Mouse (Mus musculus) neural tube, embryonic 11.5 days (tissue): ENCODE data around the gene Gbx1. TPM values are rescaled to one million over a fixed set of nuclear protein-coding genes. Genes with fewer than 3 reads are reported as not detected.

ENCODE experiments used
- ATAC-seq: fragments of 200-750 bp; cut with Nextera tagmentation; 2 replicates; pipeline ENCODE4 v1.8.0; 2017; ENCODE audit warnings: moderate number of reproducible peaks, mild to moderate bottlenecking, moderate TSS enrichment, moderate library complexity; ENCODE audit not compliant: insufficient read depth, low FRiP score, low TSS enrichment
- DNase-seq: peaks from one replicate; pipeline ENCODE4 v3.0.0-alpha.2; 2015; ENCODE audit warnings: low spot score
- H3K27ac ChIP-seq: fragments of 300-500 bp; sonication (generic); 2 replicates; pipeline ENCODE4 v1.5.1; 2014; ENCODE audit warnings: low read depth, mild to moderate bottlenecking, low read length
- H3K27me3 ChIP-seq: fragments of 300-500 bp; sonication (generic); 2 replicates; pipeline ENCODE4 v1.6.1; 2014; ENCODE audit warnings: mild to moderate bottlenecking, low read length, mixed read lengths; ENCODE audit not compliant: control insufficient read depth, insufficient read depth
- H3K36me3 ChIP-seq: fragments of 300-500 bp; sonication (generic); 2 replicates; pipeline ENCODE4 v1.6.1; 2014; ENCODE audit warnings: mild to moderate bottlenecking, low read length, moderate library complexity, mixed read lengths; ENCODE audit not compliant: control insufficient read depth, insufficient read depth
- H3K4me1 ChIP-seq: fragments of 300-500 bp; sonication (generic); 2 replicates; pipeline ENCODE4 v1.6.1; 2014; ENCODE audit warnings: low read length, mixed read lengths; ENCODE audit not compliant: control insufficient read depth, insufficient read depth
- H3K4me2 ChIP-seq: fragments of 300-500 bp; sonication (generic); 2 replicates; pipeline ENCODE4 v1.6.1; 2014; ENCODE audit warnings: low read depth, mild to moderate bottlenecking, moderate library complexity
- H3K4me3 ChIP-seq: fragments of 300-500 bp; sonication (generic); 2 replicates; pipeline ENCODE4 v1.5.1; 2014; ENCODE audit warnings: low read depth, low read length
- H3K9ac ChIP-seq: fragments of 300-500 bp; sonication (generic); 2 replicates; pipeline ENCODE4 v1.6.1; 2014; ENCODE audit warnings: mild to moderate bottlenecking, low read length
- H3K9me3 ChIP-seq: fragments of 300-500 bp; sonication (generic); 2 replicates; pipeline ENCODE4 v1.6.1; 2016; ENCODE audit warnings: low read length; ENCODE audit not compliant: control insufficient read depth
- WGBS: fragments of 180-500 bp; shearing (Covaris S2); extraction: QIAGEN DNeasy Blood & Tissue Kit; methylation state at CpG from one replicate; pipeline ENCODE4 v1.1.7; 2014; 5-methylcytosine and 5-hydroxymethylcytosine counted together
- polyA plus RNA-seq: library from polyadenylated mRNA; unstranded; fragments of >200 nt; fragmentation: Nextera tagmentation; extraction: Ambion mirVana; gene quantifications from 2 replicates; pipeline ENCODE4 v1.2.1, GENCODE M21; 2014

Gene Gbx1
- polyA plus RNA-seq, 1 experiment from 2014 or later: 1.3 TPM

- no peak overlapping the region for H3K4me3 ChIP-seq
- H3K9ac ChIP-seq: no peak overlapping the region
- 42% methylated on average over 11 of the region's 11 CpGs for WGBS
- H3K4me1 ChIP-seq: no peaks in the 10 kb centered on the region
- no peaks in the 10 kb centered on the region for H3K27me3 ChIP-seq
- ATAC-seq (no peak), DNase-seq (no peak)
- no peaks in the 10 kb centered on the region for H3K9me3 ChIP-seq
- 0 out of 2 replicates have a peak overlapping the region, but pooled peaks have one; percentile 34 for H3K27ac ChIP-seq
- no peak overlapping the region for H3K4me2 ChIP-seq
- no peaks in the 10 kb centered on the region for H3K36me3 ChIP-seq
Measured at GRCm38 (mm10) chr5:24510635-24511034, 16.4 kb downstream of the Gbx1 start.

- no peak overlapping the region for H3K9ac ChIP-seq
- H3K36me3 ChIP-seq: no peaks in the 10 kb centered on the region
- no peak for ATAC-seq
- no peak overlapping the region for H3K27ac ChIP-seq
- 94% methylated on average over 7 of the region's 7 CpGs for WGBS
- peaks cover 4% of the 10 kb centered on the region; the same call in 1 of the 2 replicates for H3K4me1 ChIP-seq
- H3K4me3 ChIP-seq: no peak overlapping the region
- no peaks in the 10 kb centered on the region for H3K9me3 ChIP-seq
- no peak for DNase-seq
- H3K4me2 ChIP-seq: no peak overlapping the region
- H3K27me3 ChIP-seq: no peaks in the 10 kb centered on the region
Measured at GRCm38 (mm10) chr5:24508406-24508805, 18.6 kb downstream of the Gbx1 start.

GRCm38 (mm10) chr5:24505513-24505912 is 21.5 kb downstream of the Gbx1 start:
- Histone ChIP-seq H3K36me3 (peaks cover 3% of the 10 kb centered on the region; the same call in 1 of the 2 replicates), H3K9me3 (no peaks in the 10 kb centered on the region), H3K4me3 (no peak overlapping the region), H3K4me2 (no peak overlapping the region), H3K27me3 (no peaks in the 10 kb centered on the region), H3K27ac (no peak overlapping the region), H3K9ac (no peak overlapping the region), H3K4me1 (peaks cover 4% of the 10 kb centered on the region; the same call in 1 of the 2 replicates)
- ATAC-seq: no peak
- no peak for DNase-seq
- 44% methylated on average over 2 of the region's 2 CpGs for WGBS

- H3K36me3 ChIP-seq: peaks cover 11% of the 10 kb centered on the region
- DNase-seq (peak; percentile 9), ATAC-seq (no peak)
- H3K9ac ChIP-seq: no peak overlapping the region
- no peak overlapping the region for H3K4me2 ChIP-seq
- H3K27me3 ChIP-seq: no peaks in the 10 kb centered on the region
- no peak overlapping the region for H3K4me3 ChIP-seq
- 78% methylated on average over 4 of the region's 4 CpGs for WGBS
- no peaks in the 10 kb centered on the region for H3K9me3 ChIP-seq
- H3K27ac ChIP-seq: no peak overlapping the region
- peaks cover 10% of the 10 kb centered on the region for H3K4me1 ChIP-seq
Measured at GRCm38 (mm10) chr5:24502786-24503185, 24.2 kb downstream of the Gbx1 start.

- H3K27ac ChIP-seq: no peak overlapping the region
- H3K9me3 ChIP-seq: no peaks in the 10 kb centered on the region
- no peak overlapping the region for H3K4me3 ChIP-seq
- ATAC-seq (no peak), DNase-seq (no peak)
- H3K9ac ChIP-seq: no peak overlapping the region
- peaks cover 12% of the 10 kb centered on the region for H3K4me1 ChIP-seq
- H3K4me2 ChIP-seq: no peak overlapping the region
- peaks cover 16% of the 10 kb centered on the region for H3K36me3 ChIP-seq
- 93% methylated on average over 11 of the region's 11 CpGs for WGBS
- H3K27me3 ChIP-seq: no peaks in the 10 kb centered on the region
Measured at GRCm38 (mm10) chr5:24500851-24501250, 26.2 kb downstream of the Gbx1 start.

GRCm38 (mm10) chr5:24499113-24499512 is 27.9 kb downstream of the Gbx1 start:
- peaks cover 21% of the 10 kb centered on the region for H3K36me3 ChIP-seq
- WGBS: 67% methylated on average over 10 of the region's 10 CpGs
- no peaks in the 10 kb centered on the region for H3K27me3 ChIP-seq
- peaks cover 8% of the 10 kb centered on the region; the same call in 1 of the 2 replicates for H3K4me1 ChIP-seq
- H3K4me2 ChIP-seq: no peak overlapping the region
- DNase-seq (peak; percentile 49), ATAC-seq (peak; percentile 35; the same call in 1 of the 2 replicates)
- H3K27ac ChIP-seq: no peak overlapping the region
- no peak overlapping the region for H3K4me3 ChIP-seq
- no peak overlapping the region for H3K9ac ChIP-seq
- no peaks in the 10 kb centered on the region for H3K9me3 ChIP-seq

GRCm38 (mm10) chr5:24497526-24497925 is 29.5 kb downstream of the Gbx1 start:
- H3K27me3 ChIP-seq: no peaks in the 10 kb centered on the region
- no peak overlapping the region for H3K4me2 ChIP-seq
- 87% methylated on average over 12 of the region's 12 CpGs for WGBS
- H3K4me3 ChIP-seq: no peak overlapping the region
- H3K4me1 ChIP-seq: peaks cover 8% of the 10 kb centered on the region; the same call in 1 of the 2 replicates
- DNase-seq: peak; percentile 8
- no peak overlapping the region for H3K9ac ChIP-seq
- H3K27ac ChIP-seq: no peak overlapping the region
- no peaks in the 10 kb centered on the region for H3K9me3 ChIP-seq
- H3K36me3 ChIP-seq: peaks cover 26% of the 10 kb centered on the region
- ATAC-seq: no peak

GRCm38 (mm10) chr5:24496756-24497155 is 30.2 kb downstream of the Gbx1 start:
- Histone ChIP-seq H3K4me1 (peaks cover 8% of the 10 kb centered on the region; the same call in 1 of the 2 replicates), H3K9ac (no peak overlapping the region), H3K36me3 (peaks cover 26% of the 10 kb centered on the region), H3K4me3 (no peak overlapping the region), H3K27ac (no peak overlapping the region), H3K27me3 (no peaks in the 10 kb centered on the region), H3K9me3 (no peaks in the 10 kb centered on the region), H3K4me2 (no peak overlapping the region)
- DNase-seq (peak; percentile 28), ATAC-seq (no peak)
- WGBS: 66% methylated on average over 6 of the region's 6 CpGs

GRCm38 (mm10) chr5:24495019-24495418 is 32.0 kb downstream of the Gbx1 start:
- peaks cover 26% of the 10 kb centered on the region for H3K36me3 ChIP-seq
- no peaks in the 10 kb centered on the region for H3K27me3 ChIP-seq
- H3K27ac ChIP-seq: no peak overlapping the region
- H3K9me3 ChIP-seq: no peaks in the 10 kb centered on the region
- peaks cover 8% of the 10 kb centered on the region; the same call in 1 of the 2 replicates for H3K4me1 ChIP-seq
- ATAC-seq (no peak), DNase-seq (no peak)
- 81% methylated on average over 15 of the region's 15 CpGs for WGBS
- no peak overlapping the region for H3K4me2 ChIP-seq
- no peak overlapping the region for H3K9ac ChIP-seq
- H3K4me3 ChIP-seq: no peak overlapping the region
